Mouse (Mus musculus): ENCODE results near the gene Cep83. TPM values are rescaled to one million over a fixed set of nuclear protein-coding genes. Genes with fewer than 3 reads are reported as not detected.

Cep83 gene
- polyA plus RNA-seq, 1 experiment = 24.6 TPM

DNA sequence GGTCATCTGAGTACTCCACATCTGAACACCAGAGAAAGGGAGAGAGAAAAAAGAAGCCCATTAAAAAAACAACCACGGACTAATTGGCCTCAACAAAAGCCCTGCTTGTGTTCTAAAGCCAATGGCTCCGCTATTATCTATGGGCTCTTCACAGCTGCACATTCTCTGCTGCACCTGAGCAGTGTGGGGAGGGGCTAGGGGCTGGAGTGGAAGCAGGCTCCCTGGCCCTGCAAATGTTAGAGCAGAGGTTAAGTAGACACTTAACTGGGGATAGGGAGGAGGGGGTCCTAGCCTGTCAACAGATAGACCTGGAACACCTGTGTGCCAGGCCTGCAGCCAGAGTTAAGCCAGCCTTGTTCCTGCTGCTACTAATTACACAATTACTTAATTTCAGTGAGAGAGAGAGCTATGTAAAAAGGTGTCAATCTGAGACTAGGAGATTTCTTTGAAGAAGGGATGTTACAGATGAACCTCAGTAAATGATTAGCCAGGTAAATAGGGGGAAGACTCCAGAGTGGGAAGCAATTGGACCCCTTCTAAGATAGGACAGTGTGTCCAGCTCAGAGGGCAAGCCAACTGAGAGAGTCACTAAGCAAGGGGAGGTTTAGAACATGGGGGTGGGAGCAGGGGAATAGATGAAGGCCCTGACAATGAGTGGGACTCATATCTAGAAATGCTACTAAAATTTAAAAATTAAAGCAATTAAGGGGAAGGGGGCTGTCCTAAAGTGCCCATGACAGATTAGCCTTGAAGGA lies 111.2 kb downstream of the Cep83 start:
- H3K27ac ChIP-seq (ENCODE audit: control insufficient read depth, insufficient read depth, low read depth, low read length) = no peak overlapping the region
- no peaks in the 10 kb centered on the region for H3K36me3 ChIP-seq (ENCODE audit: control insufficient read depth, insufficient read depth, low read length)
- H3K4me1 ChIP-seq (ENCODE audit: control insufficient read depth, insufficient read depth, low read length) = no peaks in the 10 kb centered on the region
- no peaks in the 10 kb centered on the region for H3K27me3 ChIP-seq (ENCODE audit: control insufficient read depth, insufficient read depth, low read length)
- H3K4me3 ChIP-seq (ENCODE audit: control insufficient read depth, low read depth, low read length) = no peak overlapping the region
- TF ChIP-seq POLR2A (IDR thresholded peaks at IDR 0.05; ENCODE audit: control insufficient read depth, low read depth, low read length) = no peak
- no peak for TF ChIP-seq CTCF (IDR thresholded peaks at IDR 0.05; ENCODE audit: control insufficient read depth, insufficient read depth, insufficient replicate concordance, low read depth, low read length)

- no peak overlapping the region for H3K27ac ChIP-seq (ENCODE audit: control insufficient read depth, insufficient read depth, low read depth, low read length)
- no peaks in the 10 kb centered on the region for H3K36me3 ChIP-seq (ENCODE audit: control insufficient read depth, insufficient read depth, low read length)
- no peak overlapping the region for H3K4me3 ChIP-seq (ENCODE audit: control insufficient read depth, low read depth, low read length)
- H3K27me3 ChIP-seq (ENCODE audit: control insufficient read depth, insufficient read depth, low read length) = no peaks in the 10 kb centered on the region
- TF ChIP-seq POLR2A (IDR thresholded peaks at IDR 0.05; ENCODE audit: control insufficient read depth, low read depth, low read length) = no peak
- TF ChIP-seq CTCF (IDR thresholded peaks at IDR 0.05; ENCODE audit: control insufficient read depth, insufficient read depth, insufficient replicate concordance, low read depth, low read length) = no peak
- H3K4me1 ChIP-seq (ENCODE audit: control insufficient read depth, insufficient read depth, low read length) = no peaks in the 10 kb centered on the region
Observed at GRCm38 (mm10) chr10:94800677-94801354, 112.4 kb downstream of the Cep83 start.

DNA sequence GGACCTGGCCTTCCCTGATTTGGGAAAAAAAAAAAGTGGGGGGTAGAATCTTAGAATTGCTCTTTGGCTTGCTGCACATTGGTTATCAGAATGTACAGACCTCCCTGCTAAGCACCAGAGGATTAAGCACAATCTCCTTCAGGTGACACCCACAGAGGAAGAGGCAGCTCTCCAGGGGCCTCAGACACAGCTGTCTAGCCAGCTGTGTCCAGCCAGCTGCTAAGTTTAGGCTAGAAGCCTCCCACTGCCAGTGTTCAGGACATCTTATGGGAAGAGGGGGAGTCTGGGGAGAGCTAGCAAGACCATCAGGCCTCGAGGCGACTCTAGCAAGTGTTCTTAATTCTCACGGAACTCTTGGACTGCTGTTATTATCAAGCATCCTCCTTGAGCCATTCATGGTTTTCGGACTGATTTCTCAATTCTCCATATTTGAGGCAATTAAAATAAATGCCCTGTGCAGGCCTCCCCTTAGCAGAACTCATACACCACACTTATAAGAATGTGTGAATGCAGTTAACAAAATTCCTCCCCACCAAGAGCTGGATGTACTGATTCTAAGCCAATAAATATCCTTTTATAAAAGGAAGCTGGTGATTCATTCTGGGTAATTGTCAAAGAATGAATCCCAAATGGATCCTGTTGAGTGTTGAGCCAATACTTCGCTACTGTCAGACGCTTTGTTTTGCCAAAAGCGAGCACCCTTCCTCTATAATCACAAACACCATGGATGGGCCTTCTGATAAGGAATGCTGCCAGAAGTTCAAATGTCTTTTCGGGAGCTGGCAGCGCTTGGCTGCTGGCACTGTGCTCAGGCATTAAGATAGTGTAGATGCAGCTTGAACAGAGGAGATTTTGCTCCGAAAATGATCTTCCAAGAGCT lies 115.8 kb downstream of the Cep83 start:
- Histone ChIP-seq H3K27ac (ENCODE audit: control insufficient read depth, insufficient read depth, low read depth, low read length) (no peak overlapping the region), H3K27me3 (ENCODE audit: control insufficient read depth, insufficient read depth, low read length) (no peaks in the 10 kb centered on the region), H3K4me3 (ENCODE audit: control insufficient read depth, low read depth, low read length) (no peak overlapping the region), H3K36me3 (ENCODE audit: control insufficient read depth, insufficient read depth, low read length) (no peaks in the 10 kb centered on the region), H3K4me1 (ENCODE audit: control insufficient read depth, insufficient read depth, low read length) (no peaks in the 10 kb centered on the region)
- no peak for TF ChIP-seq POLR2A (IDR thresholded peaks at IDR 0.05; ENCODE audit: control insufficient read depth, low read depth, low read length)
- no peak for TF ChIP-seq CTCF (IDR thresholded peaks at IDR 0.05; ENCODE audit: control insufficient read depth, insufficient read depth, insufficient replicate concordance, low read depth, low read length)

GRCm38 (mm10) chr10:94804909-94805220 lies 116.4 kb downstream of the Cep83 start:
- Histone ChIP-seq H3K4me3 (ENCODE audit: control insufficient read depth, low read depth, low read length) (no peak overlapping the region), H3K27ac (ENCODE audit: control insufficient read depth, insufficient read depth, low read depth, low read length) (no peak overlapping the region), H3K36me3 (ENCODE audit: control insufficient read depth, insufficient read depth, low read length) (no peaks in the 10 kb centered on the region), H3K4me1 (ENCODE audit: control insufficient read depth, insufficient read depth, low read length) (no peaks in the 10 kb centered on the region), H3K27me3 (ENCODE audit: control insufficient read depth, insufficient read depth, low read length) (no peaks in the 10 kb centered on the region)
- TF ChIP-seq POLR2A (IDR thresholded peaks at IDR 0.05; ENCODE audit: control insufficient read depth, low read depth, low read length) = no peak
- no peak for TF ChIP-seq CTCF (IDR thresholded peaks at IDR 0.05; ENCODE audit: control insufficient read depth, insufficient read depth, insufficient replicate concordance, low read depth, low read length)

DNA sequence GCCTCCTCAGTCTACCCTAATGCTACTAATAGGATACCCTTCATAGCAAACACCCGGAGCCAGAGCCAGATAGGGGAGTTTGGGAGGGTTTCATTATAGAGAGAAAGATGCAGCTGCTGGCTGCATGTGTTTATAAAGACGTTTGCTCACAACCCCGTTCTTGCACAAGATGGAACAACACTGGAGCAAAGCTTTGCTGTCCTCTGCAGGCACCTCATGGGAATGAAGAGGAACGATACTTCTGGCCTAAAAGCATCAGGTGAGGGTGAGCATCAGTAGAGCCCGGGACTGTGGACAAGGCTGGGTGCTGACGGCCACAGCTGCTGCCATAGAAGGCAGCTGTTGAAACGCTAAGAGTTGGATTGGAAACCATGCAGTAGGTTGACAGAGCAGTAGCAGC lies 118.9 kb downstream of the Cep83 start:
- Histone ChIP-seq H3K4me1 (ENCODE audit: control insufficient read depth, insufficient read depth, low read length) (no peaks in the 10 kb centered on the region), H3K4me3 (ENCODE audit: control insufficient read depth, low read depth, low read length) (no peak overlapping the region), H3K27ac (ENCODE audit: control insufficient read depth, insufficient read depth, low read depth, low read length) (no peak overlapping the region), H3K27me3 (ENCODE audit: control insufficient read depth, insufficient read depth, low read length) (no peaks in the 10 kb centered on the region), H3K36me3 (ENCODE audit: control insufficient read depth, insufficient read depth, low read length) (no peaks in the 10 kb centered on the region)
- no peak for TF ChIP-seq CTCF (IDR thresholded peaks at IDR 0.05; ENCODE audit: control insufficient read depth, insufficient read depth, insufficient replicate concordance, low read depth, low read length)
- no peak for TF ChIP-seq POLR2A (IDR thresholded peaks at IDR 0.05; ENCODE audit: control insufficient read depth, low read depth, low read length)

DNA sequence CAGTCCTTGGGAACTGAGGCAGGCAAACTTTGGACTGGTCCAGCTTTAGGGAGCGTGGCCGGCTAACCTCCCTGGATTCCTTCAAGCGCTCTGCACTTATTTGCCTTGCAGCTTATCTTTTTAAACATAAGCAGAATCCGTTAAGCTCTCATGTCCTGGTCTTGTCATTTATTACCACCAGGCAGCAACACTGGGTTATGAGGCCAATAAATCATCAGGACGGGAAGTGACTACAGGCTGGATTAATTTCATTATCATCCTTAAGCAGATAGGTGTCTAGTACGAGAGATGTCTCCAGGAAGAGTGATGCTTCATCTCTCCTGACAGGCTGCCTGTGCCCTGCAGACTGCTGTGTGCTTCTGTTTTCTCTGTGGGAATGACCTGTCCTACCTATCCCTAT lies 119.8 kb downstream of the Cep83 start:
- Histone ChIP-seq H3K4me3 (ENCODE audit: control insufficient read depth, low read depth, low read length) (no peak overlapping the region), H3K27me3 (ENCODE audit: control insufficient read depth, insufficient read depth, low read length) (no peaks in the 10 kb centered on the region), H3K4me1 (ENCODE audit: control insufficient read depth, insufficient read depth, low read length) (no peaks in the 10 kb centered on the region), H3K36me3 (ENCODE audit: control insufficient read depth, insufficient read depth, low read length) (no peaks in the 10 kb centered on the region), H3K27ac (ENCODE audit: control insufficient read depth, insufficient read depth, low read depth, low read length) (no peak overlapping the region)
- no peak for TF ChIP-seq POLR2A (IDR thresholded peaks at IDR 0.05; ENCODE audit: control insufficient read depth, low read depth, low read length)
- TF ChIP-seq CTCF (IDR thresholded peaks at IDR 0.05; ENCODE audit: control insufficient read depth, insufficient read depth, insufficient replicate concordance, low read depth, low read length) = no peak

DNA sequence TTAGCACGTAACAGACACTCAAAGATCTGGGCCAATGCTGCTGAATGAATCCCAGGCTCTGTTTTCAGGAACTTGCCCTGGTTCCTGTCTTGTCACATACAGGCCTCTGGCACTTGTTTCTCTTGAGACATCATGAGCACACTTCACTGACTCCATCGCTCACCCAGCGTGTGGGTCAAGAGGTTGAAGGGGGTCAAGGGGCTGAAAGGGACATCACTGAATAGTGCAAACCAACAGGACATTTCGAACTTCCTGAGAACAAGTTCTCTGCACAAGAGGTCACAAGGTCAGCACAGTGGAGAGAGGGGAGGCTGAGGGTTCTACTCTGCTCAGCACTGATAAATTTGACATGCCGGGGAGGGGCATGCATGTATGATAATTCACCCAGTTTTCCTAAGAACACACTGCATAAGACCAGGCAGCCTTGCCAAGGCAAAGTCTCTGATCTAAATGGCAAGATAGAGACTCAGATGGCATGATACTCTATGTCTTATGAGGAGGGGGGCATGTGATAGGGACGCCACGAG lies 121.6 kb downstream of the Cep83 start:
- Histone ChIP-seq H3K36me3 (ENCODE audit: control insufficient read depth, insufficient read depth, low read length) (no peaks in the 10 kb centered on the region), H3K27ac (ENCODE audit: control insufficient read depth, insufficient read depth, low read depth, low read length) (no peak overlapping the region), H3K4me1 (ENCODE audit: control insufficient read depth, insufficient read depth, low read length) (no peaks in the 10 kb centered on the region), H3K4me3 (ENCODE audit: control insufficient read depth, low read depth, low read length) (no peak overlapping the region), H3K27me3 (ENCODE audit: control insufficient read depth, insufficient read depth, low read length) (no peaks in the 10 kb centered on the region)
- TF ChIP-seq POLR2A (IDR thresholded peaks at IDR 0.05; ENCODE audit: control insufficient read depth, low read depth, low read length) (no peak), CTCF (IDR thresholded peaks at IDR 0.05; ENCODE audit: control insufficient read depth, insufficient read depth, insufficient replicate concordance, low read depth, low read length) (no peak)
